Mouse (Mus musculus) B cell, adult 62 days (primary cell): ENCODE measurements around the gene Sycp3. TPM values are rescaled to one million over a fixed set of nuclear protein-coding genes. Genes with fewer than 3 reads are reported as not detected.

Experiments used
- total RNA-seq: library from RNA; stranded (reverse); gene quantifications from 4 replicates; pipeline ENCODE4 v1.2.4, GENCODE M21; 2023

Sycp3 gene
- 0.51 to 0.66 TPM in 2 of 4 replicates, not detected in the others for total RNA-seq

DNA sequence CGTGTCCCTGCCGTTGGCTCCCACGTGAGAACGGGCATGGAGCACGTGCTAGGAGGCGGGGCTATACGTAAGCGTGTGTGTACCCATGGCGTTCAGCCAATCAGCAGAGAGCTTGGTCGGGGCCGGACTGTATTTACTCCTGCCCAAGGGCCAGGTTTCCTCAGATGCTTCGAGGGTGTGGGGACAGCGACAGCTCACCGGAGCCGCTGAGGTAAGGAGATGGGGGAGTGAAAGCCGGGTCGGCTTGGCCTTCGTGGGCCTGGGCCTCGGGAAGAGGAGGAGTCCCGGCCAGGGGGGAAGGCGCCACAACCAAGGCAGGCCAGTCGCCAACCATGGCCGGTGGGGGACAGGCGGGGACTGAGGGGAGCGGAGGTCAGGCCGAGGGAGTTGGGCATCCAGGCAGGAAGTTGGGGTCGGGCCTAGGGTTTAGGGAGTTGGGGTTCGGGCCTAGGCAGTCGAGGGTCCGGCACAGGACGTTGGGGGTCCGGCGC is at the start of gene Sycp3:
Gene Sycp3, plus strand, starts transcription at position 68 of the 491 bp plus-strand sequence.

DNA sequence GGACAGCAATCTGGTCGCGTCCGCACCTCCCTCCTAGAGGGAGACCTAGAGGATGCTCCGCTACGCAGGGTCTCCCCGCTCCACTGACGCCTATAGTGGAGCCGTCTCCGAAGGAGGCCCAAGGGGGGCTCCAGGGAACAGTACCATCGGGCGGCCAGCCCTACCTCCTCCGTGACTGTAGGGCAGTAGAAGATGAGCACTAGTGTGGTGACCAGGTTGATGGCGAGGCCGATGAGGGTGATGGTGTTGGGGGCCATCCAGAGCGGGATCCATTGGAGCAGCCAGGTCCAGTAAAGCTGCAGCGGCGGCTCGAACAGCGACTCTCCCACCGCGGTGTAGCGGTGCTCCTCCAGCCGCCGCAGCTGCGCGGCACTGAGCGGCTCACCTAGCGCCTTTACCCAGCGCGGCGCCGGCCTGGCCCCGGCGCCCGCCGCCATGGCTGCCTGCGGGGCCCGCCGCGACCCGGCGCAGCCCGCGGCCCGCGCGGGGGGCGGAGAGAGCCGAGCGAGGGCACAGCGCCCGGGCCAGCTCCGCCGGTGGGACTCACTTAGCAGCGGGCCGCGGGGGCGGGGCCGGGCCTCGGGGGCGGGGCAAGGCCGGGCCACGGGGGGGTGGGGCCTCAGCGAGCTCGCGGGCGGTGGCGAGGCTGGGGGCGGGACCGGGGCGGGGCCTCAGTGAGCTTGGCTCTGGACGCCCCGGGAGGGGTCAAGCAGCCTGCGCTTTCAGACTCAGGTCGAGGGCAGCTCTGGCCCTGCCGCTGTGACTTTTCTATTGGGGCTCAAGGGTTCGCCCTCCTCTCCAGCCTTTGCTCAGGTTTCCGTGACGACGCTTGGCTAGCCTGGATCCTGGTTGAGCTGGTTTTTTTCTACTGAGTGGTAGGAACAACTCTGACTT is 44.3 kb downstream of the Sycp3 start, which contains the start of gene Chpt1:
Gene Chpt1, minus strand, starts transcription at position 653 of the 894 bp plus-strand sequence.

Other genes with a start within 250 kb of the Sycp3 start
- 0.27 to 1.3 TPM (median 0.62 TPM) in 4 replicates for gene Dram1, start 80.5 kb upstream of the Sycp3 start, total RNA-seq
- 44.1 to 51.4 TPM (median 46.1 TPM) in 4 replicates for gene Gnptab, start 80.4 kb upstream of the Sycp3 start, total RNA-seq
- gene Chpt1, start 44.5 kb downstream of the Sycp3 start, total RNA-seq = 2.7 to 5.8 TPM (median 4.5 TPM) in 4 replicates
- gene Mybpc1, start 145.6 kb downstream of the Sycp3 start, total RNA-seq = 0.85 to 2.3 TPM (median 1.4 TPM) in 4 replicates
- gene Spic, start 225.4 kb downstream of the Sycp3 start, total RNA-seq = 11.0 to 15.3 TPM (median 13.4 TPM) in 4 replicates